In genomic region chr1:75494878-75495548, GRCm38 (mm10) we compare ENCODE assay signal across 9 mouse cellular contexts. TPM values are rescaled to one million over a fixed set of nuclear protein-coding genes. Genes with fewer than 3 reads are reported as not detected.
DNase-seq lines count a peak whose midpoint lies in the region; ATAC-seq and TF ChIP-seq lines count a peak whose summit lies in the region.
"Had no signal": no experiment of that assay in that cellular context is flagged by ENCODE, and none has a peak within 500 bp of the region (broad histone marks: within the 10 kb centered on the region; RNA-seq: fewer than 3 reads in every experiment).

No protein-coding gene starts in this region.

- H3K4me3 ChIP-seq in layer of hippocampus, adult 2 months, result no peak overlapping the region
- H3K4me3 ChIP-seq in ES-E14 (ENCODE audit: insufficient read depth in 1 of 2, low read depth in 1 of 2, low read length in 2 of 2, poor library complexity in 1 of 2, severe bottlenecking in 1 of 2), result 0 out of 4 replicates have a peak overlapping the region, but pooled peaks of 1 of the 2 experiments have one; percentile 16
- H3K4me3 ChIP-seq in midbrain, embryonic 15.5 days, result no peak overlapping the region
- H3K4me3 ChIP-seq: limb, embryonic 15.5 days had no signal

- WGBS in midbrain, embryonic 15.5 days, result 37% methylated on average over 12 of the region's 12 CpGs

- no peaks in the 10 kb centered on the region; the same call in 1 of the 2 replicates for H3K27me3 ChIP-seq in midbrain, embryonic 15.5 days (replicated peaks)
- H3K27me3 ChIP-seq: limb, embryonic 15.5 days had no signal

- peak overlapping the region; percentile 45; the same call in 1 of the 2 replicates for H3K9ac ChIP-seq in ES-E14 (ENCODE audit: insufficient read depth, low read depth, low read length, poor library complexity, severe bottlenecking)
- H3K9ac ChIP-seq in midbrain, embryonic 15.5 days, result no peak overlapping the region
- H3K9ac ChIP-seq: limb, embryonic 15.5 days had no signal

- peak; percentile 87 for TF ChIP-seq CTCF in layer of hippocampus, adult 2 months (conservative IDR thresholded peaks at IDR 0.05)

- peaks cover 7% of the 10 kb centered on the region; the same call in 1 of the 2 replicates for H3K36me3 ChIP-seq in ES-E14 (ENCODE audit: control insufficient read depth, insufficient read depth, low read length, poor library complexity, severe bottlenecking)
- peaks cover 2% of the 10 kb centered on the region; the same call in 1 of the 2 replicates for H3K36me3 ChIP-seq in midbrain, embryonic 15.5 days (replicated peaks)

- ATAC-seq in midbrain, embryonic 15.5 days (replicated peaks), result 0 out of 2 replicates have a peak, but pooled peaks have one; percentile 46

- no peak for DNase-seq in layer of hippocampus, adult 2 months (ENCODE audit: low spot score in 2 of 2)
- no peak for DNase-seq in layer of hippocampus, adult 11-12 months (ENCODE audit: low spot score)
- no peak for DNase-seq in ES-E14 (ENCODE audit: low read depth, low spot score)
- peak; percentile 78 for DNase-seq in embryo, embryonic 11 days
- peak; percentile 55 for DNase-seq in kidney, adult 9 months
- no peak for DNase-seq in right cerebral cortex, postnatal 4 days
- no peak for DNase-seq in thymus, postnatal 10 days (ENCODE audit: low spot score in 2 of 2)

- H3K9me3 ChIP-seq in ES-E14 (ENCODE audit: control insufficient read depth, insufficient read depth, low read depth, low read length), result no peaks in the 10 kb centered on the region
- H3K9me3 ChIP-seq in midbrain, embryonic 15.5 days, result no peaks in the 10 kb centered on the region
- H3K9me3 ChIP-seq: limb, embryonic 15.5 days had no signal

- H3K4me1 ChIP-seq in ES-E14 (ENCODE audit: control insufficient read depth in 2 of 2, insufficient read depth in 2 of 2, low read length in 2 of 2, poor library complexity in 1 of 2), result peaks cover 3 to 21% of the 10 kb centered on the region in 2 experiments; a peak in 1 of 4 replicates
- 0 out of 2 replicates have a peak, but pooled peaks cover 3% of the 10 kb centered on the region for H3K4me1 ChIP-seq in midbrain, embryonic 15.5 days

- no peak overlapping the region for H3K4me2 ChIP-seq in midbrain, embryonic 15.5 days
- H3K4me2 ChIP-seq: limb, embryonic 15.5 days had no signal

- no peak overlapping the region for H3K27ac ChIP-seq in layer of hippocampus, adult 2 months
- H3K27ac ChIP-seq in ES-E14 (ENCODE audit: insufficient read depth, low read depth, low read length, poor library complexity, severe bottlenecking), result peak overlapping the region; percentile 41; the same call in 1 of the 2 replicates
- no peak overlapping the region for H3K27ac ChIP-seq in midbrain, embryonic 15.5 days
- H3K27ac ChIP-seq: limb, embryonic 15.5 days had no signal

- in situ Hi-C loops in ES-E14 (cut with MboI; ENCODE audit: low sequenced_read_pairs in 2 of 2, unreplicated experiment in 2 of 2), result no loop called here

TF ChIP-seq in ES-E14, 5 proteins besides CTCF, POLR2A, EP300 and RAD21:
- no peak for TF ChIP-seq MAFK (IDR thresholded peaks at IDR 0.05; ENCODE audit: insufficient read depth, low read depth, low read length)
- no peak for TF ChIP-seq ZNF384 (IDR thresholded peaks at IDR 0.05; ENCODE audit: low read depth, low read length)

RNA-seq across cellular contexts. Expression of gene Obsl1, which starts 11.2 kb away (rescaled TPM):
- total RNA-seq in layer of hippocampus, adult 2 months (2021), result 10 to 100 TPM; 20.6 to 25.9 TPM
- total RNA-seq in ES-E14 (2012; rRNA removed), result 45.0 and 52.2 TPM in 2 replicates
- polyA plus RNA-seq in midbrain, embryonic 15.5 days (2015; fragmentation: Nextera tagmentation; extraction: Ambion mirVana), result 29.3 and 31.9 TPM in 2 replicates

RNA-seq across cellular contexts. Expression of gene Inha, which starts 11.9 kb away (rescaled TPM):
- total RNA-seq in layer of hippocampus, adult 2 months (2021), result 10 to 100 TPM; 15.3 to 16.5 TPM
- 0.80 and 1.6 TPM in 2 replicates for total RNA-seq in ES-E14 (2012; rRNA removed)
- polyA plus RNA-seq in midbrain, embryonic 15.5 days (2015; fragmentation: Nextera tagmentation; extraction: Ambion mirVana), result 24.3 and 24.5 TPM in 2 replicates

RNA-seq across cellular contexts. Expression of gene Tmem198, which starts 15.7 kb away (rescaled TPM):
- total RNA-seq in layer of hippocampus, adult 2 months (2021), result 10 to 100 TPM; 64.0 to 65.4 TPM
- total RNA-seq in ES-E14 (2012; rRNA removed), result 1.6 TPM in 2 replicates
- 59.2 and 60.0 TPM in 2 replicates for polyA plus RNA-seq in midbrain, embryonic 15.5 days (2015; fragmentation: Nextera tagmentation; extraction: Ambion mirVana)

RNA-seq across cellular contexts. Expression of gene Chpf, which starts 15.9 kb away (rescaled TPM):
- total RNA-seq in layer of hippocampus, adult 2 months (2021), result 10 to 100 TPM; 80.5 to 86.6 TPM
- 43.5 and 80.3 TPM in 2 replicates for total RNA-seq in ES-E14 (2012; rRNA removed)
- polyA plus RNA-seq in midbrain, embryonic 15.5 days (2015; fragmentation: Nextera tagmentation; extraction: Ambion mirVana), result 42.3 and 45.8 TPM in 2 replicates

RNA-seq across cellular contexts. Expression of gene Stk11ip, which starts 26.3 kb away (rescaled TPM):
- 10 to 100 TPM; 25.6 to 27.4 TPM for total RNA-seq in layer of hippocampus, adult 2 months (2021)
- 26.8 and 41.8 TPM in 2 replicates for total RNA-seq in ES-E14 (2012; rRNA removed)
- polyA plus RNA-seq in midbrain, embryonic 15.5 days (2015; fragmentation: Nextera tagmentation; extraction: Ambion mirVana), result 25.7 and 27.7 TPM in 2 replicates

Comparison
In these comparisons a context has a peak if more than half of its experiments do, and no peak if none do; other contexts are left out.
1. DNase-seq: peak in embryo, embryonic 11 days (single experiment) and kidney, adult 9 months (single experiment); none in layer of hippocampus, adult 2 months (0 of 2), layer of hippocampus, adult 11-12 months (single experiment), ES-E14 (single experiment), right cerebral cortex, postnatal 4 days (single experiment) and thymus, postnatal 10 days (0 of 2).
2. RNA of gene Tmem198, which starts 15.7 kb away (total RNA-seq): 64.0 to 65.4 TPM in layer of hippocampus, adult 2 months; 1.6 TPM in ES-E14; every median in the first group is over 10 times any median in the second.